Mouse (Mus musculus) heart, embryonic 13.5 days (tissue): ENCODE measurements at regions not wholly inside any gene's neighbourhood (a gene's known extent, or its start where the extent isn't known, plus 50 kb on each side); places are given as distances from the start of the nearest gene placed in this dataset.

ENCODE experiments used
- ATAC-seq: fragments of 200-750 bp; cut with Nextera tagmentation; 2 replicates; pipeline ENCODE4 v1.8.0; 2017; ENCODE audit warnings: moderate TSS enrichment; ENCODE audit not compliant: insufficient number of reproducible peaks, low FRiP score, low TSS enrichment; ENCODE audit errors: extremely low read depth
- H3K27ac ChIP-seq: fragments of 300-500 bp; sonication (generic); replicated peaks from 2 replicates; pipeline ENCODE4 v1.5.1; 2015; ENCODE audit warnings: moderate library complexity, mild to moderate bottlenecking, inconsistent platforms
- H3K27me3 ChIP-seq: fragments of 300-500 bp; sonication (generic); replicated peaks from 2 replicates; pipeline ENCODE4 v1.6.1; 2015; ENCODE audit warnings: mild to moderate bottlenecking, inconsistent platforms
- H3K36me3 ChIP-seq: fragments of 300-500 bp; sonication (generic); 2 replicates; pipeline ENCODE4 v1.6.1; 2015; ENCODE audit warnings: mild to moderate bottlenecking, inconsistent platforms
- H3K4me1 ChIP-seq: fragments of 300-500 bp; sonication (generic); 2 replicates; pipeline ENCODE4 v1.6.1; 2015; ENCODE audit warnings: inconsistent platforms
- H3K4me2 ChIP-seq: fragments of 300-500 bp; sonication (generic); 2 replicates; pipeline ENCODE4 v1.6.1; 2015; ENCODE audit warnings: inconsistent platforms, mild to moderate bottlenecking, moderate library complexity
- H3K4me3 ChIP-seq: fragments of 300-500 bp; sonication (generic); 2 replicates; pipeline ENCODE4 v1.5.1; 2015; ENCODE audit warnings: moderate library complexity, mild to moderate bottlenecking, inconsistent platforms
- H3K9ac ChIP-seq: fragments of 300-500 bp; sonication (generic); 2 replicates; pipeline ENCODE4 v1.6.1; 2015; ENCODE audit warnings: inconsistent platforms, mild to moderate bottlenecking, moderate library complexity
- H3K9me3 ChIP-seq: fragments of 300-500 bp; sonication (generic); 2 replicates; pipeline ENCODE4 v1.6.1; 2016; ENCODE audit warnings: inconsistent platforms
- WGBS: fragments of 180-500 bp; shearing (Covaris S2); methylation state at CpG from one replicate; pipeline ENCODE4 v1.1.7; 2015; ENCODE audit warnings: mixed read lengths; 5-methylcytosine and 5-hydroxymethylcytosine counted together

GRCm38 (mm10) chr9:104496220-104496619 lies 50.9 kb upstream of the Cpne4 start:
- Histone ChIP-seq H3K4me3 (no peak overlapping the region), H3K9ac (no peak overlapping the region), H3K27ac (no peak overlapping the region), H3K4me1 (no peaks in the 10 kb centered on the region), H3K9me3 (no peaks in the 10 kb centered on the region), H3K4me2 (no peak overlapping the region), H3K36me3 (no peaks in the 10 kb centered on the region), H3K27me3 (no peaks in the 10 kb centered on the region)
- no peak for ATAC-seq
- 65% methylated on average over 9 of the region's 9 CpGs for WGBS

- Histone ChIP-seq H3K36me3 (no peaks in the 10 kb centered on the region), H3K9ac (no peak overlapping the region), H3K4me2 (no peak overlapping the region), H3K9me3 (no peaks in the 10 kb centered on the region), H3K4me1 (no peaks in the 10 kb centered on the region), H3K4me3 (no peak overlapping the region), H3K27ac (no peak overlapping the region), H3K27me3 (no peaks in the 10 kb centered on the region)
- no peak for ATAC-seq
Observed at GRCm38 (mm10) chr9:104490696-104491095, 56.4 kb upstream of the Cpne4 start.

DNA sequence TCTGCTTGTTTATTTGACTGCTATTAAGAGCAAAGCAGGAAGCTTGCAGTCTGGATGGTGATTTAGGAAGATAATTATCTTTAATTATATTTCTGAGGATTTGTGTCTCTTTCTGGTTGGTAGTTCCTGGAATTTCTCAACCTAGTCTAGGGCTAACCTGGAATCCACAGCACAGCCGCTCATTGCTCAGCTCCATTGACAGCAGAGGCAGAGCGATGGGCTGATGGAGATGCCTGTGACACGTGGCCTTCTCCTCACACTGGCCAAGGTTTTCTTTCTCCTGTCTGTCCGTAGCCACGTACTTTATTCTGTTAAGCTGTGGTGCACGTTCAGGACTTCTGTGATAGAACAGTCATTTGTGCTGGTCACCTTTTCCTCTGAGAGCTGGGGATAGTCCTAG lies 57.7 kb upstream of the Cpne4 start:
- Histone ChIP-seq H3K36me3 (no peaks in the 10 kb centered on the region), H3K4me2 (no peak overlapping the region), H3K4me1 (no peaks in the 10 kb centered on the region), H3K27me3 (no peaks in the 10 kb centered on the region), H3K9me3 (no peaks in the 10 kb centered on the region), H3K9ac (no peak overlapping the region), H3K27ac (no peak overlapping the region), H3K4me3 (no peak overlapping the region)
- no peak for ATAC-seq
- WGBS: 74% methylated on average over 6 of the region's 6 CpGs

- Histone ChIP-seq H3K9ac (no peak overlapping the region), H3K4me3 (no peak overlapping the region), H3K27ac (no peak overlapping the region), H3K36me3 (no peaks in the 10 kb centered on the region), H3K4me2 (no peak overlapping the region), H3K27me3 (no peaks in the 10 kb centered on the region), H3K4me1 (no peaks in the 10 kb centered on the region), H3K9me3 (no peaks in the 10 kb centered on the region)
- 66% methylated on average over 5 of the region's 5 CpGs for WGBS
- no peak for ATAC-seq
Observed at GRCm38 (mm10) chr9:104482440-104482839, 64.6 kb upstream of the Cpne4 start.

DNA sequence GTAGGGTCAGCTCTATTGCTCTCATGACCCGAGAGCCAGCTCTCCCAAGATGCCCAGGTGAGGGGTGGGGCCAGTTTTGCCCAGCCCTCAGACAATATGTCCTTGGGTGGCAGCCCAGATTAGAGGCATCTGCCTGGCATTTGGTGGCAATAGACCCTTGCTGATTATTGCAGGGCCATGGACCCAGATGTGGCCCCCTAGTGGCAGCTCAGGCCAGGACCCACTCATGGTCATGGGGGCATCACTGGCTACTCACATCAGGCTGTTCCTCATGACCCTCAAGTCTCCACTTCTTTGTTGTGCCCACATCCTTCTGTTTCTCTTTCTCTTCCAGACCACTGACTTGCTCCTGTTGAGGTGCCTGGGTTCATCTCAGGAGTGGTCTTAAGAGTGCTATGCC lies 66.4 kb upstream of the Cpne4 start:
- WGBS: 24% methylated on average over 1 of the region's 1 CpGs
- no peak overlapping the region for H3K4me2 ChIP-seq
- H3K27ac ChIP-seq: no peak overlapping the region
- no peak for ATAC-seq
- no peak overlapping the region for H3K4me3 ChIP-seq
- no peaks in the 10 kb centered on the region for H3K36me3 ChIP-seq
- no peaks in the 10 kb centered on the region for H3K4me1 ChIP-seq
- no peaks in the 10 kb centered on the region for H3K9me3 ChIP-seq
- H3K9ac ChIP-seq: no peak overlapping the region
- H3K27me3 ChIP-seq: no peaks in the 10 kb centered on the region

GRCm38 (mm10) chr9:104474831-104475230 lies 72.3 kb upstream of the Cpne4 start:
- no peak overlapping the region for H3K4me3 ChIP-seq
- H3K9ac ChIP-seq: no peak overlapping the region
- H3K4me1 ChIP-seq: no peaks in the 10 kb centered on the region
- 53% methylated on average over 4 of the region's 4 CpGs for WGBS
- H3K9me3 ChIP-seq: no peaks in the 10 kb centered on the region
- no peak for ATAC-seq
- H3K36me3 ChIP-seq: no peaks in the 10 kb centered on the region
- no peak overlapping the region for H3K27ac ChIP-seq
- no peak overlapping the region for H3K4me2 ChIP-seq
- no peaks in the 10 kb centered on the region for H3K27me3 ChIP-seq

DNA sequence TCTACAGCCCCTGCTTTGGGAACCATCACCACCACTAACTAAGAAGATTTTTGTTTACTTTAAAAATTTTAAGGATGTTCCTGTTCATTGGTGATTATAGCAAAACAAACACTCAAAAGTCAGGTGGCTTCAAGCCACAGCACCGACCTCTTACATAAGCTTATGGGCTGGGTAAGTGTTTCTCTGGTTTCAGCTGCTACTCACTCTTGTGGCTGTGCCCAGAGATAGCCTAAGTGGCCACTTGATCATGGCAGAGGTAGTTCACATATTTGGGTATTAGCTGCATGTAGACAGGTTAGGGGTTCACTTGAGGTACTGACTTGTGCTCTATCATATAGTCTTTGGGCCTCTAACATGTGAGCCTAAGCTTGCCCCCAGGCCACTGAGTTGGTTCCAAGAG lies 79.8 kb upstream of the Cpne4 start:
- Histone ChIP-seq H3K4me1 (no peaks in the 10 kb centered on the region), H3K4me3 (no peak overlapping the region), H3K9me3 (no peaks in the 10 kb centered on the region), H3K27me3 (no peaks in the 10 kb centered on the region), H3K27ac (no peak overlapping the region), H3K36me3 (no peaks in the 10 kb centered on the region), H3K4me2 (no peak overlapping the region), H3K9ac (no peak overlapping the region)
- WGBS: 53% methylated on average over 1 of the region's 1 CpGs
- no peak for ATAC-seq

DNA sequence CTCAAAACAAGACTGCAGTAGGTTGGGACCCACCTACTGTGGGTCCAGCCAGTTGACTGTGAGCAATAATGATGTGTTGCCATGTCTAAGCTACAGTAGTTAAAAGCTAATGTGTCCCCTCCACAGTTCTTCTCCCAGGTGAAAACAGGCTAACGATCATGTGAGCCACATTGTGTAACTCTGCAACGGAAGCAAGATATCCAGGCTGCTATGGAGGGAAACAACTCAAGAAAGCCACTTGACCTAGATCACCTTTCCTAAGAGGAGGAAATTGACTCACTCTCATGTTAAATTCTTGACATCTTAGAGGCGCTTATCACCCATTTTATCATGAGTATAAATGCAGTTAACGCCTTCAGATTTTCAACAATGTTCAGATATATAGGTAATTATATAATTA lies 83.4 kb upstream of the Cpne4 start:
- Histone ChIP-seq H3K4me2 (no peak overlapping the region), H3K4me3 (no peak overlapping the region), H3K9ac (no peak overlapping the region), H3K27ac (no peak overlapping the region), H3K27me3 (no peaks in the 10 kb centered on the region), H3K9me3 (no peaks in the 10 kb centered on the region), H3K36me3 (no peaks in the 10 kb centered on the region), H3K4me1 (no peaks in the 10 kb centered on the region)
- 68% methylated on average over 4 of the region's 4 CpGs for WGBS
- no peak for ATAC-seq

GRCm38 (mm10) chr9:104460133-104460532 lies 87.0 kb upstream of the Cpne4 start:
- Histone ChIP-seq H3K9me3 (no peaks in the 10 kb centered on the region), H3K9ac (no peak overlapping the region)
- no peak for ATAC-seq

DNA sequence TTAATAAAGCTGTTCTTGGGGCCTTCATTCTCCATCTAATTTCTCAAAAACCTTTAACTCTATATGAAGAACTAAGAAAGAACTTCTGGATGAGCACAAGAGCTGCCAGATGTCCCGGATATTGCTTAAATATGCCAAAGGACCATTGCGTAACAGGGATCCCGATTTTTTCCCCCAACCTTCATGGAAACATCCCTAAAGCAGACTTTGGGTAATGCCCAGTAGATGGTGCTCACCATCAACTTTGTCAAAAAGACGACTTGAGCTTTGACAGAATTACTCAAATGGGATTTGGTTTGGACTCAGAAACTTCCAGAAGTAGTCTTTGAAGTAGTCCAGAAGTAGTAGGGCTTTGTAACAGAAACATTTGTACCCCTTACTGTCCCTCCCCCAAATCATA lies 89.5 kb upstream of the Cpne4 start:
- Histone ChIP-seq H3K4me3 (no peak overlapping the region), H3K27ac (no peak overlapping the region), H3K27me3 (no peaks in the 10 kb centered on the region), H3K4me2 (no peak overlapping the region), H3K4me1 (no peaks in the 10 kb centered on the region), H3K9ac (no peak overlapping the region), H3K9me3 (no peaks in the 10 kb centered on the region), H3K36me3 (no peaks in the 10 kb centered on the region)
- WGBS: 29% methylated on average over 4 of the region's 4 CpGs
- no peak for ATAC-seq

More at GRCm38 (mm10) chr9:104460133-104460532, 87.0 kb upstream of the Cpne4 start:
- H3K4me3 ChIP-seq: no peak overlapping the region
- no peak overlapping the region for H3K27ac ChIP-seq
- no peaks in the 10 kb centered on the region for H3K4me1 ChIP-seq
- no peaks in the 10 kb centered on the region for H3K27me3 ChIP-seq
- no peak overlapping the region for H3K4me2 ChIP-seq
- H3K36me3 ChIP-seq: no peaks in the 10 kb centered on the region

GRCm38 (mm10) chr9:104448577-104449165 lies 98.4 kb upstream of the Cpne4 start:
- no peaks in the 10 kb centered on the region for H3K36me3 ChIP-seq
- no peak overlapping the region for H3K4me2 ChIP-seq
- no peak overlapping the region for H3K4me3 ChIP-seq
- whole genome bisulfite sequencing: 65% methylated on average over 8 of the region's 8 CpGs
- H3K27me3 ChIP-seq: no peaks in the 10 kb centered on the region
- no peak overlapping the region for H3K9ac ChIP-seq
- H3K27ac ChIP-seq: no peak overlapping the region
- no peak for ATAC-seq
- H3K9me3 ChIP-seq: no peaks in the 10 kb centered on the region
- H3K4me1 ChIP-seq: no peaks in the 10 kb centered on the region

GRCm38 (mm10) chr9:104444906-104445305 lies 102.2 kb upstream of the Cpne4 start:
- Histone ChIP-seq H3K9me3 (no peaks in the 10 kb centered on the region), H3K27ac (no peak overlapping the region), H3K4me1 (no peaks in the 10 kb centered on the region), H3K4me2 (no peak overlapping the region), H3K4me3 (no peak overlapping the region), H3K27me3 (no peaks in the 10 kb centered on the region), H3K36me3 (no peaks in the 10 kb centered on the region), H3K9ac (no peak overlapping the region)
- ATAC-seq: no peak
- 50% methylated on average over 5 of the region's 5 CpGs for WGBS
